13 mouse cellular contexts compared by ENCODE assay signal in the genomic region with DNA sequence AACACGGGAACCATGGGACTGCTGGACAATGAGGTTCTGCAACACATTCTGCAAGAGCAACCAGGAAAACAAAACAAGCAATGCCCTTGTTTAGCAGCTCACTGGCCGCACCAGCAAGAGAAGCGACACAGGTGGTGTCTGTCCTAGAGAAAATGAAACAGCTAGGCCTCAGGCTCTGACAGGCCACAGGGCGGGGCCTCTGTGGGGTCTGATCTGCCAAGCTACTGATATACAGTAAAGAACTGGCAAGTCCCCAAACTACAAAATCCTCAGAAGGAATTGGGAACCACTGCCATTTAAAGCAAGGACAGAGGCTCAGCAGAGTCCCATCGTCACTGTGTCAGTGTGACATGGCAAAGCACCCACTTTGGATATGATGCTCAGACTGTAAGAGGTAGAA. TPM values are rescaled to one million over a fixed set of nuclear protein-coding genes. Genes with fewer than 3 reads are reported as not detected.
DNase-seq lines count a peak whose midpoint lies in the region; ATAC-seq and TF ChIP-seq lines count a peak whose summit lies in the region.
"Had no signal": no experiment of that assay in that cellular context is flagged by ENCODE, and none has a peak within 500 bp of the region (broad histone marks: within the 10 kb centered on the region; RNA-seq: fewer than 3 reads in every experiment).

No protein-coding gene starts in this region.

- H3K27me3 ChIP-seq in lung, embryonic 16.5 days (ENCODE audit: control insufficient read depth, insufficient read depth, low read depth, low read length) = no peaks in the 10 kb centered on the region
- H3K27me3 ChIP-seq in liver, embryonic 12.5 days (replicated peaks) = no peaks in the 10 kb centered on the region
- no peaks in the 10 kb centered on the region for H3K27me3 ChIP-seq in stomach, embryonic 15.5 days (replicated peaks)
- H3K27me3 ChIP-seq: embryonic facial prominence, embryonic 12.5 days had no signal

- peaks cover 10% of the 10 kb centered on the region for H3K4me1 ChIP-seq in lung, embryonic 16.5 days (replicated peaks; ENCODE audit: control insufficient read depth, insufficient read depth, low read length)
- H3K4me1 ChIP-seq in lung, adult 2 months (ENCODE audit: control insufficient read depth, insufficient read depth, low read length) = no peaks in the 10 kb centered on the region; the same call in 1 of the 2 replicates
- peaks cover 2% of the 10 kb centered on the region for H3K4me1 ChIP-seq in bone marrow, adult 2 months (ENCODE audit: control insufficient read depth, insufficient read depth, low read length)
- H3K4me1 ChIP-seq in liver, embryonic 12.5 days = peaks cover 72% of the 10 kb centered on the region
- 0 out of 2 replicates have a peak, but pooled peaks cover 4% of the 10 kb centered on the region for H3K4me1 ChIP-seq in stomach, embryonic 15.5 days
- H3K4me1 ChIP-seq: embryonic facial prominence, embryonic 12.5 days had no signal

- H3K9me3 ChIP-seq in lung, embryonic 16.5 days (ENCODE audit: control insufficient read depth, low read length) = no peaks in the 10 kb centered on the region
- no peaks in the 10 kb centered on the region for H3K9me3 ChIP-seq in liver, embryonic 12.5 days (replicated peaks)
- H3K9me3 ChIP-seq in stomach, embryonic 15.5 days = no peaks in the 10 kb centered on the region
- H3K9me3 ChIP-seq: embryonic facial prominence, embryonic 12.5 days had no signal

- H3K9ac ChIP-seq in lung, embryonic 16.5 days (ENCODE audit: low read length) = no peak overlapping the region
- peak overlapping the region; percentile 58 for H3K9ac ChIP-seq in liver, embryonic 12.5 days
- no peak overlapping the region for H3K9ac ChIP-seq in stomach, embryonic 15.5 days
- H3K9ac ChIP-seq: embryonic facial prominence, embryonic 12.5 days had no signal

- no peak overlapping the region for H3K4me3 ChIP-seq in lung, embryonic 16.5 days (ENCODE audit: low read length)
- H3K4me3 ChIP-seq in lung, adult 2 months (replicated peaks; ENCODE audit: extremely low read depth, low read depth, low read length) = no peak overlapping the region
- H3K4me3 ChIP-seq in bone marrow, adult 2 months (replicated peaks; ENCODE audit: control insufficient read depth, low read depth, low read length) = no peak overlapping the region
- peak overlapping the region; percentile 25 for H3K4me3 ChIP-seq in liver, embryonic 12.5 days
- no peak overlapping the region for H3K4me3 ChIP-seq in stomach, embryonic 15.5 days (replicated peaks)
- H3K4me3 ChIP-seq: embryonic facial prominence, embryonic 12.5 days; myocyte had no signal

- 62% methylated on average over 5 of the region's 5 CpGs for WGBS in lung, embryonic 16.5 days
- 74% methylated on average over 5 of the region's 5 CpGs for WGBS in lung, adult 2 months
- 62% methylated on average over 5 of the region's 5 CpGs for whole genome bisulfite sequencing in bone marrow, adult 2 months
- WGBS in liver, embryonic 12.5 days (ENCODE audit: insufficient replicate concordance) = 48% methylated on average over 5 of the region's 5 CpGs
- 57% methylated on average over 5 of the region's 5 CpGs for WGBS in stomach, embryonic 15.5 days

- TF ChIP-seq POLR2A in lung, adult 2 months (IDR thresholded peaks at IDR 0.05; ENCODE audit: borderline replicate concordance, extremely low read depth, low read depth, low read length) = no peak
- TF ChIP-seq POLR2A in bone marrow, adult 2 months (IDR thresholded peaks at IDR 0.05; ENCODE audit: borderline replicate concordance, control insufficient read depth, low read depth, low read length) = no peak

- no peak for DNase-seq in lung, adult 2 months
- DNase-seq in cerebellum, postnatal 10 days = no peak
- no peak for DNase-seq in right cerebral cortex, postnatal 10 days (ENCODE audit: low spot score in 2 of 2)
- DNase-seq in cerebellum, postnatal 36 days = no peak
- DNase-seq: adrenal gland, postnatal 10 days; cerebellum, adult 11-12 months had no signal

- H3K27ac ChIP-seq in lung, embryonic 16.5 days (ENCODE audit: low read length) = no peak overlapping the region
- peak overlapping the region; percentile 9; the same call in 1 of the 2 replicates for H3K27ac ChIP-seq in bone marrow, adult 2 months (ENCODE audit: control insufficient read depth, insufficient read depth, low read depth, low read length, poor library complexity)
- H3K27ac ChIP-seq in liver, embryonic 12.5 days = peak overlapping the region; percentile 94
- H3K27ac ChIP-seq in stomach, embryonic 15.5 days = peak overlapping the region; percentile 6; the same call in 1 of the 2 replicates
- H3K27ac ChIP-seq: embryonic facial prominence, embryonic 12.5 days had no signal

- H3K4me2 ChIP-seq in lung, embryonic 16.5 days (ENCODE audit: low read depth, low read length) = no peak overlapping the region
- peak overlapping the region; percentile 59 for H3K4me2 ChIP-seq in liver, embryonic 12.5 days
- H3K4me2 ChIP-seq in stomach, embryonic 15.5 days = no peak overlapping the region
- H3K4me2 ChIP-seq: embryonic facial prominence, embryonic 12.5 days had no signal

- TF ChIP-seq CTCF in lung, adult 2 months (IDR thresholded peaks at IDR 0.05; ENCODE audit: insufficient read depth, low read length) = no peak
- TF ChIP-seq CTCF in bone marrow, adult 2 months (IDR thresholded peaks at IDR 0.05; ENCODE audit: control insufficient read depth, insufficient read depth, low read length) = no peak

- 0 out of 2 replicates have a peak, but pooled peaks have one; percentile 26 for ATAC-seq in lung, embryonic 16.5 days (ENCODE audit: low read depth)
- ATAC-seq in liver, embryonic 12.5 days = peak; percentile 76
- ATAC-seq in stomach, embryonic 15.5 days (ENCODE audit: insufficient read depth, low FRiP score, low read depth) = 0 out of 2 replicates have a peak, but pooled peaks have one; percentile 59

- no peaks in the 10 kb centered on the region for H3K36me3 ChIP-seq in lung, embryonic 16.5 days (ENCODE audit: control insufficient read depth, insufficient read depth, low read length)
- H3K36me3 ChIP-seq in liver, embryonic 12.5 days = peaks cover 20% of the 10 kb centered on the region
- H3K36me3 ChIP-seq in stomach, embryonic 15.5 days = no peaks in the 10 kb centered on the region
- H3K36me3 ChIP-seq: embryonic facial prominence, embryonic 12.5 days had no signal

RNA-seq across cellular contexts. Expression of a gene that starts 5.8 kb away (rescaled TPM):
- polyA plus RNA-seq in lung, embryonic 16.5 days (2015; fragmentation: Nextera tagmentation; extraction: Ambion mirVana) = 6.8 and 9.0 TPM in 2 replicates
- 3.4 TPM in 2 replicates for polyA plus RNA-seq in lung, adult 2 months (2012; rRNA removed)
- 4.5 and 5.0 TPM in 2 replicates for polyA plus RNA-seq in bone marrow, adult 2 months (2011; ENCODE audit: insufficient read depth, insufficient read length, low replicate concordance, missing spikeins)
- 6.2 and 6.4 TPM in 2 replicates for polyA plus RNA-seq in liver, embryonic 12.5 days (2016; fragmentation: Nextera tagmentation; extraction: Ambion mirVana)
- 5.4 and 6.0 TPM in 2 replicates for polyA plus RNA-seq in stomach, embryonic 15.5 days (2015; fragmentation: Nextera tagmentation; extraction: Ambion mirVana)

RNA-seq across cellular contexts. Expression of a gene that starts 36.5 kb away (rescaled TPM):
- polyA plus RNA-seq in lung, embryonic 16.5 days (2015; fragmentation: Nextera tagmentation; extraction: Ambion mirVana) = 0.28 and 0.54 TPM in 2 replicates
- polyA plus RNA-seq in lung, adult 2 months (2012; rRNA removed) = 0.87 and 1.1 TPM in 2 replicates
- not detected in 2 replicates for polyA plus RNA-seq in bone marrow, adult 2 months (2011; ENCODE audit: insufficient read depth, insufficient read length, low replicate concordance, missing spikeins)
- polyA plus RNA-seq in liver, embryonic 12.5 days (2016; fragmentation: Nextera tagmentation; extraction: Ambion mirVana) = 0.10 TPM in 1 of 2 replicates, not detected in the other
- polyA plus RNA-seq in stomach, embryonic 15.5 days (2015; fragmentation: Nextera tagmentation; extraction: Ambion mirVana) = 0.21 and 0.35 TPM in 2 replicates

RNA-seq across cellular contexts. Expression of a gene that starts 40.8 kb away (rescaled TPM):
- 397 and 399 TPM in 2 replicates for polyA plus RNA-seq in lung, embryonic 16.5 days (2015; fragmentation: Nextera tagmentation; extraction: Ambion mirVana)
- polyA plus RNA-seq in lung, adult 2 months (2012; rRNA removed) = 21.5 and 45.6 TPM in 2 replicates
- polyA plus RNA-seq in bone marrow, adult 2 months (2011; ENCODE audit: insufficient read depth, insufficient read length, low replicate concordance, missing spikeins) = 42.7 and 59.2 TPM in 2 replicates
- polyA plus RNA-seq in liver, embryonic 12.5 days (2016; fragmentation: Nextera tagmentation; extraction: Ambion mirVana) = 216 and 224 TPM in 2 replicates
- polyA plus RNA-seq in stomach, embryonic 15.5 days (2015; fragmentation: Nextera tagmentation; extraction: Ambion mirVana) = 386 and 415 TPM in 2 replicates

RNA-seq across cellular contexts. Expression of a gene that starts 59.1 kb away (rescaled TPM):
- not detected in 2 replicates for polyA plus RNA-seq in lung, embryonic 16.5 days (2015; fragmentation: Nextera tagmentation; extraction: Ambion mirVana)
- not detected in 2 replicates for polyA plus RNA-seq in lung, adult 2 months (2012; rRNA removed)
- polyA plus RNA-seq in bone marrow, adult 2 months (2011; ENCODE audit: insufficient read depth, insufficient read length, low replicate concordance, missing spikeins) = not detected in 2 replicates
- not detected in 2 replicates for polyA plus RNA-seq in liver, embryonic 12.5 days (2016; fragmentation: Nextera tagmentation; extraction: Ambion mirVana)
- not detected in 2 replicates for polyA plus RNA-seq in stomach, embryonic 15.5 days (2015; fragmentation: Nextera tagmentation; extraction: Ambion mirVana)
- polyA plus RNA-seq: embryonic facial prominence, embryonic 12.5 days; intestine, embryonic 14.5 days; myocyte had no signal

Comparison
In these comparisons a context has a peak if more than half of its experiments do, and no peak if none do; other contexts are left out.
1. ATAC-seq: peak in every context shown above with its lines; median percentile 76 in liver, embryonic 12.5 days; 59 in stomach, embryonic 15.5 days; 26 in lung, embryonic 16.5 days.